Mouse (Mus musculus) layer of hippocampus, postnatal 25 days (tissue): ENCODE measurements around the gene Gata5. TPM values are rescaled to one million over a fixed set of nuclear protein-coding genes. Genes with fewer than 3 reads are reported as not detected.
A peak's percentile ranks its signal among the peaks of the same experiment; 100 is the strongest.

Experiments
- DNase-seq, 2 experiments: peaks; one replicate each; pipeline ENCODE4 v3.0.0; 2022; ENCODE audit warnings: mixed read lengths in 2 of 2, low spot score in 1 of 2; ENCODE audit errors: extremely low spot score in 1 of 2
- total RNA-seq, 2 experiments: library from RNA; stranded (reverse); gene quantifications; 2 replicates each; pipeline ENCODE4 v1.2.3; 2021

Gata5 gene
- not detected for total RNA-seq

DNA sequence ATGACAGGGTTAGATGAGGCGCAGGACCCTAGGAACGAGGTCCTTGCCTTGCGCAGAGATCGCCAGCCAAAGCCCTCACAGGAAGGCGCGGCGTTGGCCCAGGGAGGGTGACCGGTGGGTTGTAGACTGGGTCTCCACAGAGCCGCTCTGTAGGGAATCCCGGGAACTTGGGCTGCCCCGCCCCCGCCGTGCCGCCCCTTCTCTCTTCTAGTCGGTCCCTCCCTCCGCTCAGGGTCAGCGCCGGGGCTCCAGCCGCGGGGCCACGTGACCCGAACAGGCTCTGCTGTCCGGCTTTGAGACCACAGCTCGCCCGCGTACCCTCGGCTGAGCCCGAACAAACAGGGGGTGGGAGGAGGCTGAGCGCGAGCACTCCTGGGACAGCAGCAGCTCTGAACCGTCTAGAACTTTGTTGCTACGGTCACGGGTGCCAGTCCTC lies at the start of gene Gata5:
Gene Gata5 (minus strand): TSS at position 149 of the 436 bp plus-strand sequence.
- DNase-seq = no peak

DNA sequence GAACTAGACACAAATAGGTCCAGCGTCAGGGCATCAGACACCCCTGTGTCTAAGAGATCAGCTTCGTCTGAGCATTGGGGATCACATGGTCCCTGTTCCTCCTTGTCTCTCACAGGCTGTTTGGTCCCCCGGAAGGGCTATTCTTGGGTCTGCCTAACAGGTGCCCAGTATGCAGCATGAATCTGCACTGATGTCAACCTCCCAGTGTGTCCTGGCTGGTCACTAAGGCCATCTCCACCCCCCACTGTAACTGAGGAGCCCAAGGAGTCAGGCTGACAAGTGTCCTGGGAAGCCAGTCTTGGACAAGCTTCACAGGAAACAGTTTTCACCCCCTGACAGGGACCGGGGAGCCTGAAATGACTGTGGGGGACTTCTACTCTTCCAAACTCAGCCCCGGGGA lies 42.2 kb upstream of the Gata5 start:
- no peak for DNase-seq

DNA sequence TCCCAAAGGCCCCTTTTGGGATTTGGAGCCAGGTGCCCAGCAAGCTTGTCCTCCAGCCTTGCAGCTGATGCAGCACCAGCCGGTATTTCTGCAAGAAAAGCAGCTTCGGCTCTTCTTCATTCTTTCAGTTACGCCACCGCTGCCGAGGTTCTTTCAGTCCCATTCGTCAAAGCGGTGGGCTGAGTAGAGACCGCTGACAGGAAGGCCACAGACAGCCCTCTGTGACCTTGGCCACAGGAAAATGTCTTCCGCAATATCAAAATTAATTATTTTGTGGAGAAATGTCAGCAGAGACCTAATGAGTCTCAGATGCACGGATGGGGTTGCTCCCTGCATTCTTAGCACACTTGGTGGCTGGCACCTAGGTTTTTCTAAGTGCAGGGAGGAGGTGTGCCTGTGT lies 38.8 kb upstream of the Gata5 start:
- DNase-seq = no peak

DNA sequence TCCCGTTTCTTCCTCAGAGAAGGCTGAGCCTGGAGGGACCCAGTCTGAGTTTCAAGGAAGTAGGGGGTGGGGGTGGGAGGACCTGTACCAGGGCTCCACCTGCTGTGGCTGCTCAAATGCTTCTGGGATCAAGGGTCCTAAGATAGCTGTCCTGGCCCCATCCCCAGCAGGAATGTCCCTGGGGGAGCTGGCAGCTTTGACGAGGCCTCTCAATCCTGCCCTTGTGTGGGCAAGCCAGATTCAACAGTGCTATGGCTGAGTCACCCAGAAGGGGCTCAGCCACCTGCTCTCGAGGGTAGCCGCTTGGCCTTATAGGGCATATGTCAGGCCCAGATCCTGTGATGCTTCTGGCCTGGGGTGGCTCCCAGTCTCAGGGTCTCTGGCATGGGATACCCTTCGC lies 33.9 kb upstream of the Gata5 start:
- DNase-seq = no peak

DNA sequence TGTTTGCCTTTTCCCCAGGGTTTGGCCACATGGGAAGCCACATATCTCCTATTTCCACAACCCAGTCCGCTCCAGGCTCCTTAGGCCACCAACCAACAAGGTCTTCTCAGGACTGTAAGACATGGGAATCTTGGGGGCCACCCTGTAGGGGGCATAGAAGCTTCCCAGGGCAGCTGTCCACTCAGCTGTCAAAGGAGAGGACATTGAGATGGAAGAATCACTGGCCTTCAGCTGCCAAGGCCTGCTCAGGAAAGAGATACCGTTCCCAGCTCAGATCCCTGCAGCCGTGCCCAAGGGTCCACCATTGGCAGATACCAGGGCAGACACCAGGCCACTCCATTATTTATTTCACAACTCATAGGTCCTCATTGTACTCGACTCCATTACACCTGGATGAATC lies 32.9 kb upstream of the Gata5 start:
- no peak for DNase-seq

DNA sequence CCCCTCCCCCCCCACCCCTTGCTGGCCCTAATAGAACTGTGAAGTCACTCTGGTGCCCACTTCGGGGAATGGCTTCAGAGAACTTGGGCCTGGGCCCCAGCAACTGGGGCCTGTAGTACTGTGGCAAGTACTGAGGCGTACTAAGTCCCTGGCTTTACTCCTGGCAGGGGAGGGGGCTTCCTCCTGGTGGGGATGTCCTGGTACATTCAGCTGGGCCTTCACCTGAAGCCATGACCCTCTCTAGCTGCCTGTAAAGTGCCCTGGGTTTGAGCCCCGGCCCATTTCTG lies 28.9 kb upstream of the Gata5 start:
- DNase-seq = no peak

DNA sequence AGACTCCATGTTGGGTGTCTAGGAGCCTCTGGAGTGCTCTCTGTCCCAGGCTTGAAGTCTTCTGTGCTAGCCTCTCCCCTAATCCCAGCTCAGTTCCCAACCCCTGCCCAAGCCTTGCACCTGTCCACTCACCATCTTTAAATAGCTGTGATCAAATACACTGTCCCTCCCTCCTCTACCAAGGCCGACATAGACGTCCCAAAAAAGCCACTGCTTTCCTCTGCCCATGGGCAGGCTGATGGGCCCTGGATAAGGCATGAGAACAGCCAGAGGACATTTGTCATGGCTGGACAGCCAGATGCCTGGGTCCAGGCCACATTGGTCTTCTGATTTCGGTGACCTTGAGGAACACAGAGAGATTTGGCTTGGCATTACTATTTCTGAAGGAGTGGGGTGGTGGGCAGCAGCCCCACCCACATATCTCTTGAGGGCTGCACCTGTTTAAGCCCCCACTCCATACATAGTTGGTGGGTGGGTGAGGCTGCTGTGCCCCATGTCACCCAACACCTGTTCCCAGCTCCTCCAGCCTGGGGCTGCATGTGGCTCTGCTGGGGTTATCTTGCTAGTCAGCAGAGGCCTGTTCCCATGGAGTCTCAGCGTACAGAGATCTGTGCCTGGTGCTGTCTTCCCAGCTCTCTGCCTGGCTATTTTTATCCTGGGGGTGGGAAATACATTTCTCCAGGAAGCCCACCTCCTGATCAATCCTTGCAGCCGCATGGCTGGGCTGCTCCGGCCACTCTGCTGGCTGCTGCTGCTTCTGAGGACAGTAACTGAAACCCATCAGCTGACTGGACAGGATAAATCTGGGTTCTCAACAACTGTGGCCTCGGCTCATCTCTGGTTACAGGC lies 28.3 kb upstream of the Gata5 start:
- no peak for DNase-seq

DNA sequence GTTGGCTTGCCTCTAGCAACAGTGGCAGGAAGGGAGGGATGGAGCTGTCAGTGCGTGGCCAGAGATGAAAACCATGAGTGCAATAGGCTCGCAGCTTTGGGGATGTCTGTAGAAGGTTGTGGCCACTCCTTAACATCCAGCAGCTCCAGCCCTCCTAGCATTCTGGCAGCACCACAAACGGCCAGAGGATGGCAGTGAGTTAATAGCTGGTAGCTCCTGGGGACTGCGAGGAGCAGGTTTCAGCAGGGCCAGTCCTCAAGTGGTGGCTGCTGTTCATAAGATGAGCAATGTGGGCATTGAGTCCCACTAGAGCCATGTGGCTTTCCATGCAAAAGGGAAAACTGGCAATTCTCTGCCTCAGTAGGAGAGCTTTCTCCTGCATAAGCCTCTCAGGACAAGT lies 24.6 kb upstream of the Gata5 start:
- DNase-seq = no peak

DNA sequence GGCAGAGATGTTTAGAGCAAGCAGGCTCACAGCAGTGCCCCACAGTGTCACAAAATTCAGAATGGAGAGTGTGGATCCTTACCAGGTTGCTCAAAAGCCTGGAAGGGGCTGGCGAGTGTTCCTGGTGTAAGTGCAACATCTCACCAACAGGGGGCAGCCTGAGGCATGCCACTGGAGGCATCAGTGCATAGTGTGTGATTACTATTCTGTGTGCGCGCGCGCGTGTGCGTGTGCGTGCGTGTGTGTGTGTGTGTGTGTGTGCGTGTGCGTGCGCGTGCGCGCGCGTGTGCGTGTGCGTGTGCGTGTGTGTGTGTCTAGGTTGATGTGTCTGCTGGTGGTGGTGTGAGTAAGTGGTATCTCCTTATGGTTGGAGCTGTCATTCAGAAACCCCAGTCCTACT lies 18.8 kb upstream of the Gata5 start:
- peak in 1 of 2 experiments; percentile 58 for DNase-seq

DNA sequence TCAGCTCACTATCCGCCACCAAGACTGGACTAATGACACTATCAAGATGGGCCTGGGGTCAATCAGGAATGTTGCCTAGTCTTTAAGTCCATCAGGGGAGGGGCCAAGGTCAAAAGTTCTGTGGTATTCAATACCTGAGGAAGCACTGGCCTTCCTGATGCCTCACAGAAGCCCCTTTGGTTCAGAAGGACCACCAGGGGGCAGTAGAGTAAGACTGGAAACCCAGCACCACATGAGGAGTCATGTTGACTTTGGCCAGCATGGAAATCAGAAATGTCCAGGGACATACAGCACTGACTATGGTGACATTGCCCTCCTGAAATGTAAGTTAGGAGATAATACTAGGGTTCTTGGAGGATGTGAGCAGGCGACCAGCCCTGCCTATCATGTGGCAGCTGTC lies 16.2 kb upstream of the Gata5 start:
- DNase-seq = no peak

DNA sequence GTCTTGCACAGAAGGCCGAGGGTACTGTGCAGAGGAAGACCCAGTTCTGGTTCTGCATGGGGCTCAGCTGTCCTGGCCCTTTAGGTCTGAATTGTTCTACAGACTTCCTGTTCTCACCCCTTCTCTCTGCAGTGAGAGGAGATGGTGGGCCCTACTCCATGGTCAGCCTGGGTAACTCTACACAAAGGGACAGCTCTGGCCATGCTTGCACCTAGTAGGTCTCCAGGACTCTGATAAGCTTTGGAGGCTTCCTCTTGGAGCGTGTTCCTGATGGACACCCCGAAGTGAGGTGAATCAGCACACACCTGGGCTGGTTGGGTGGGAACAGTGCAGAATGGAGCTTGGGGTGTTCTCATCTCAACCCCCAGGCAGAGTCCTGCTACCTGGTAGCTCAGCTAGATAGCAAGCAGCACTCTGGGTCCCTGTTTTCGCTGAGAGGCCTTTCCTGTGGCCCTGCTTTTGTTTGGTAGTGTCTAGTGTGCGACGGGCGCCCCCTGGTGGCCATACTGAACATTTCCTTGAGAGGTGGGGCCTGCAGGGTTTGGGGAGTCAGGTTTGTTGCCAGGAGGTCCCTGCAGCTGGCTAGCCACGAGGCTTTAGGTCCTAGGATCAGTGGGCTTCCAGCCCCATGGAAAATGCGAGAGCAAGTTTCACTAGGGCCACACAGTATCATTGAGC lies 12.5 kb upstream of the Gata5 start:
- peak; percentile 73 to 87 for DNase-seq

DNA sequence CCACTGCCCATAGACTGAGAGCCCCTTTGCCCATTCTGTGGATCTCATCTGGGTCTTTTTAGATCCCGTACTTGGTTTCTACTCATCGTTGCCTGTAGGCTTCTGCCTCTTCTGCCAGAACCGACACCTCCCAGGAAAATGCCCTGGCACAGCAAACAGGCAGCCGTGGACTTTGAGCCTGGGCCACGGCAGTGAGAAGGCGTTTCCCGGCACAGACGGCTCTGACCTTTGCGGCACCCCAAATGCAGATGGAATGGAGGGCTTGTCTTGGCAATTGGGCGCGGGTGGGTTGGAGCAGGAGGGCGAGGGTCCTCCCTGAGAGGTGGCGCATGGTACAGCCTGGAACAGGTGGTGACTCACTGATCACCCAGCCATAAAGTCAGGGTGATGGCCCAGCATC lies 8.6 kb upstream of the Gata5 start:
- no peak for DNase-seq

DNA sequence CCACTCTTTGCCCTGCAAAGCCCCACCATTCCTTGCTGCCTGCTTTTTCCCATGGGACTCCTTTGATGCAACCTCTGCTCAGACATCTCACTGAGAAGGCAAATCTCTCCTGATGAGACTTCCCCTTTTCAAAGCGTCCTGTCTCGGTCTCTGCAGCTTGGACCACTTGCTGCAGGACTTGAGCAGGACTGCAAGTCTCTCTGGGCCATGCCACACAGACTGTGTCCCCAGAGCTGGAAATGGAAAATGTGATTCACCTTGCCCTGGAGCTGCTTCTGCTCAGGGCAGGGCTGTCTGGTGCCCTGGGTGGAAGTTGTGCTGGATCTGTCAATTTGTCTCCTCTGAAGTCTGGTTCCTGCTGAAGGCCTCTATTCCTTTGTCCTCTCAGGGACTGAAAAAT lies 7.7 kb upstream of the Gata5 start:
- no peak for DNase-seq

DNA sequence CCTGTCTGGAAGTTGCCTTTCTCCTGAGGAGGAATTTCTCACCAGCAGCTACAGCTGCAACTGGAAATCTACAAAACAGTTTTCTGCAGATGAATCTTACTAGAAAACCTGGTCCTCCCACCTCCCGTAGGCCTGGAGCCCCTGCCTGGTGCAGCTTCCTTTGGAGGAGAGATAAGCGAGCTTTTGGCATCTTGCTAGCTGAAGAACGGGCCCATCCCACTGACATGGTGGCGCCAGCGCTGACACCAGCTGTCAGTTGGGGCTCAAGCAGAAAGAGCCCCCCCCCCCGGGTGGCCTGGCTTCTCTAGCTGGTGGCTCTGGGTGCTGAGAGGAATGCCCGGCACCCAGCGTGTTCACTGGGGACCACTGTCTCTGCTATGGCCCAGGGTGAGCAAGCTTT lies 6.7 kb upstream of the Gata5 start:
- DNase-seq = no peak

DNA sequence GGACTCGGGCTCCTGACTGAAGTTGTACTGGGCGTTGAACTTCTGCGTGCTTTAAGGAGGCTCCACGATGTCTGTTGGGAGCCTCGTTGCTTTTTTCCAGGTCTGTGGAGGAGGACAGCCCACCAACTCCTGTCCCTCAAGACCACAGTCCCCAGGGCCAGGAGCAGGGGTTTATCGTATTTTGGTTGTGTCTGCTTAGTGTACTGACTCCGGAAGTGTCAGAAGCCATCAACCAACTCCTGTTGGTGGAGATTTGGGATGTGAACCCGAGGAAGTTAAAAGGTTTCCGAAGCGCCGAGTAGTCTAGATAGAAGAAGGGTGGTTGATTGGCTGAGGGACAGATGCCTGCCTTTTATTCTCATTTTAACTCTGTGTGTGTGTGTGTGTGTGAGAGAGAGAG lies 5.4 kb upstream of the Gata5 start:
- no peak for DNase-seq

DNA sequence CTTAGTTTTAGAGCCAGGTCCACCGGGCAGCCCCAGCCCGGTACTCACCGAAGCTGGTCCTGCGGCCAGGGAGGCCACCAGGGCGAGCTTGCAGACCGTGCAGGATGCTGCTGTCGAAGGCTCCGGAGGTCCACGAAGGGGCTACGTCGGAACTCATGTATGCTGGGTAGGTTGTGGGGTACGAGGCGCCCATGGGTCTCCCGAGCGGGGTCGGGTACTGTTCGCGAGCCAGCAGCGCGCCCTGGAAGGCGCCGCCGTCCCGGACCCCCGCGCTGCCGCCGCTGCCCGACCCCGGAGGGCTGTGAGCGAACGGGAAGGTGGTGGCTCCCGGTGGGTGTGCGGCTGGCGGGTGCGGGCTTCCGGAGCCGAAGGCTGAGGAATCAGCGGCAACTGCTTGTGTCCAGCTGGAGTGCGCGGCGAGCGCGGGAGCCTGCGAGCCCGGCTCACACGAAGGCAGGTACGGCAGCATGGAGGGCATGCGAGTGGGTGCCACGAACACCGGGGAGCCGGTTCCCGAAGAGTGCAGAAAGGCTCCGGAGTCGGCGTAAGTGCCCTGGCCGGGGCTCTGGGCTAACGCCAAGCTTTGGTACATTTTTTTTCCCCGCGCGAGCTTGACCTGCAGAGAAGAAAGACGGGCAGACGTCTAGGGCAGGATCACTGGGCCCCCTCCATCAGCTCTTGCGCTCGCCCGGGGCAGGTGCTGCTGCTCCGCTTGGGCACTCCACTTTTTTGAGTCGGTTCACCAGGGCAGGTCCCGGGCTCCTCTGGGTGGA lies 535 bp downstream of the Gata5 start:
- DNase-seq = no peak

DNA sequence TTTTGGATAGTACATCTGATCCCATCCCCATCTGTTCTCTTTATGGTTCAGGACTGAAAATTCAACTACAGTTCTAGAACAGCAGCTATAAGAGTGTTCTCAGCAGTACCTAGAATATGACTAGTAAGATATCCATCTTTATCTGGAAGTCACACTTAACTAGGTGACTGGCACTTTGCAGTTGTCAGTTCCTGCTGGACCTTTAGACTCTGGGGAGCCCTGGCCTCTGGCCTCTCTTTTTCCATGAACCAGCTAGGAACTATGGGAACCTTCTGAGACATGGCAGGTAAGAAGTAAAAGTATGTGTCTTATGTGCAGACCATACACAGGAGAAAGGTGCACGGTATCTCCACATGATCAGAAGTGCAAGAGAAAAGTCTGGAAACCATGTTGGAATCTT lies 5.0 kb downstream of the Gata5 start:
- DNase-seq = no peak

DNA sequence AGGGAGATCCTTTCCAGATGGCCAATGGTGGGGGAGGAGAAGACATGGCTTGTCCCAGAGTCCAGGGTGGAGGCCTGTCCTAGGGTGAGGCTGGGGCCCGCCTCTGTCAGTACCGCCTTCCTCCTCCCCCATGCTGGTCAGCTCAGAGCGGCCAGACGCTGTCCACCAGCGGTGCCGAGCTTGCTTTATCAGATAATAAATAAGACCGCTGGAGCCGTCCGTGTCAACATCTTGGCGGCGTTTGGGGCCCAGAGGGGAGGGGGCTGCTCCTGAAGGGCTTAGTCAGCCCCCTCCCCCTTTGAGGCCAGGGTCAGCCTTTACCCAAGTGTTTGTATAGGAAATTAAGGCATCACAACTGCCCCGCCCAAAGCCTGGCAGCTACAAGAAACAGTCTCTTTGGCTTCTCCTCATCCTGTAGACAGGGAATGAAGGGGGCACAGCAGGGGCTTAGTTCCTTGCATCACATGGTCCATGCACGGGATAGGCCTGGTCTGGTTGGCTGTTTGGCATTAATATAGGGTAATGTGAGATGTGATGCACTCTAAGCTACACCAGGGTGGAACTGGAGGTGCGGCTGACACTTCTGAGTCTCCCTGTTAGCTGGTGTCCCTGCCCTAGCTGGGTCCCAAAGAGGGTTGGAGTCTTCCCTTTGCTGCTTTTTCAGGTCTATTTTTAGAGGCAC lies 11.7 kb downstream of the Gata5 start:
- no peak for DNase-seq

DNA sequence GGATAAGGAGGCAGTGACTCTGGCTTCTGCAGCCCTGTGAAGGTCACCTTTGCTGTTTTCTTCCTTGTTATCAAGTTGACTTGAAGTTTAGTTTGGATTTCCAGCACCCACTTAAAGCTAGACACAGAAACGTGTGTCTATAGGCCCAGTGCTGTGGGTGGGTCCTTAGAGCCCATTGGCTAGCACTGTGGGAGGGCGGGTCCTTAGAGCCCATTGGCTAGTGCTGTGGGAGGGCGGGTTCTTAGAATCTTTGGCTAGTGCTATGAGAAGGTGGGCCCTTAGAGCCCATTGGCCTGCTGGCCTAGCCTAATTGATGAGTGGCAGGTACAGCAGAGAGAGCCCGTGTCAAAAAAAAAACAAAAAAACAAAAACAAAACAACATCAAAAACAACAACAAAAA lies 14.3 kb downstream of the Gata5 start:
- no peak for DNase-seq

DNA sequence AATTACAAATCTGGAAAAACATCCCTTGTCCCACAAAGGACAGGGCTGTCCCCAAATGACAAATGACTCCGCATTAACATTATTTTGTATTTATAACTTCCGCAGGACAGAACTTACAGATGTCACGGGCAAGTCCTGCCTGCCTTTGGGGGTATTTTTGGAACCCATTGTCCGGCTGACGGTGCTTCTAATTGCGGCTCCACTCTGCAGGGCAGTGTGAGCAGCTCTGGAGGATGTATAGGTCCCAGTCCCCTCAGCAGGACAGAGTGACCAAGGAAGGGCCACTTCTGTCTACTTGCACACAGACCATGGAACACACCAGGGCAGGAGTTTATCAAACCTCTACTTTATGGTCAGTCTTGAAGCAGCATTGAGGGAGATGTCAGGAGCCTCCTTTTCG lies 16.9 kb downstream of the Gata5 start:
- no peak for DNase-seq

DNA sequence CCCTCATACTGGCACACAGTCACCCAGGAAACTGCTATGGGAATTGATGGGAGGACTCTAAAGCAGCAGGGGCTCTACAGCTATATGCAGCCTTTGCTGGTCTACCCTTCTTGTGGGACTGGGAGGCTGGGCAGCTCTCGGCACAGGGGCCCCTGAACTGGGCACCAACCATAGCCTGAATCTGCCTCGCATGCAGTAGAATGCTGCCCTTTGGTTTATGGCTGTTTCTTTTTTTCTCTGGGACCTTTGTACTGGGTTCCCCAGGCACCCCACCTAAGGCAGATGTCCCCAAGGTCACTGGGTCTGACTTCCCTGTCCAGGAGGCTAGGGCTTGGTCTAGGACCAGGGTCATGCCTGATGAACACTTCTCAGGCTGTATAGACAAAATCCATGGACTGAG lies 20.2 kb downstream of the Gata5 start:
- DNase-seq = no peak
